Mouse (Mus musculus) activated CD4-positive, CD25-positive, alpha-beta regulatory T cell, adult 4 months (primary cell): Measurements from ENCODE around the gene Ints14. TPM values are rescaled to one million over a fixed set of nuclear protein-coding genes. Genes with fewer than 3 reads are reported as not detected.
"Not testable (repeated sequence)": the region's sequence is repeated elsewhere in the genome, so short reads cannot be mapped to it uniquely, and the experiment has no call there.

Experiments used
- ATAC-seq: one replicate; pipeline ENCODE4 v1.8.0; 2017
- polyA plus RNA-seq, 2 experiments: library from polyadenylated mRNA; unstranded; fragments of 100-300 nt; shearing (Covaris generic); gene quantifications; one replicate each; pipeline ENCODE4 v1.2.1; 2017

The Ints14 gene
- polyA plus RNA-seq, 2 experiments from 2014 or later, result 33.5 to 43.9 TPM

GRCm38 (mm10) chr9:64953190-64953589 lies 7.5 kb upstream of the Ints14 start:
- no peak for ATAC-seq

GRCm38 (mm10) chr9:64956337-64956736 lies 4.4 kb upstream of the Ints14 start:
- ATAC-seq, result no peak

GRCm38 (mm10) chr9:64957276-64957675 lies 3.4 kb upstream of the Ints14 start:
- no peak for ATAC-seq

- ATAC-seq, result peak; percentile 48
Observed at GRCm38 (mm10) chr9:64960978-64961320, 244 bp downstream of the Ints14 start.

- no peak for ATAC-seq
Observed at GRCm38 (mm10) chr9:64980548-64980947, 19.8 kb downstream of the Ints14 start.

GRCm38 (mm10) chr9:64981904-64982303 lies 21.2 kb downstream of the Ints14 start:
- ATAC-seq, result no peak

- ATAC-seq, result no peak
Observed at GRCm38 (mm10) chr9:64985037-64985794, 24.5 kb downstream of the Ints14 start.

GRCm38 (mm10) chr9:64985807-64986206 lies 25.1 kb downstream of the Ints14 start:
- ATAC-seq, result no peak

- ATAC-seq, result no peak
Observed at GRCm38 (mm10) chr9:64987651-64988050, 26.9 kb downstream of the Ints14 start.

- ATAC-seq, result no peak
Observed at GRCm38 (mm10) chr9:64988443-64988842, 27.7 kb downstream of the Ints14 start.

- no peak for ATAC-seq
Observed at GRCm38 (mm10) chr9:64990291-64990690, 29.6 kb downstream of the Ints14 start.

- ATAC-seq, result not testable (repeated sequence)
Observed at GRCm38 (mm10) chr9:64995464-64995863, 34.8 kb downstream of the Ints14 start.

GRCm38 (mm10) chr9:65001481-65001880 lies 40.8 kb downstream of the Ints14 start:
- no peak for ATAC-seq

GRCm38 (mm10) chr9:65005737-65006136 lies 45.0 kb downstream of the Ints14 start:
- ATAC-seq, result no peak

GRCm38 (mm10) chr9:65010632-65011031 lies 49.9 kb downstream of the Ints14 start:
- ATAC-seq, result peak; percentile 97

GRCm38 (mm10) chr9:65011304-65011703 lies 50.6 kb downstream of the Ints14 start:
- no peak for ATAC-seq

GRCm38 (mm10) chr9:65015461-65016222 lies 54.9 kb downstream of the Ints14 start:
- no peak for ATAC-seq

GRCm38 (mm10) chr9:65016241-65016977 lies 55.7 kb downstream of the Ints14 start:
- no peak for ATAC-seq

GRCm38 (mm10) chr9:65016978-65017827 lies 56.5 kb downstream of the Ints14 start:
- no peak for ATAC-seq

- ATAC-seq, result no peak
Observed at GRCm38 (mm10) chr9:65017896-65018295, 57.2 kb downstream of the Ints14 start.

- ATAC-seq, result peak; percentile 24
Observed at GRCm38 (mm10) chr9:65018588-65019121, 58.0 kb downstream of the Ints14 start.

GRCm38 (mm10) chr9:65019146-65019545 lies 58.4 kb downstream of the Ints14 start:
- ATAC-seq, result no peak
